Mouse (Mus musculus) regulatory T cell (primary cell): ENCODE results near the gene Coq4.
"Not testable (repeated sequence)": the region's sequence is repeated elsewhere in the genome, so short reads cannot be mapped to it uniquely, and the experiment has no call there.

ENCODE experiments used
- in situ Hi-C: fragments of 300-600 bp; cut with MboI, MseI; formaldehyde crosslinking; loops from one replicate; pipeline ENCODE4 v1.15.1; 2025; ENCODE audit warnings: high pct_unique_total_duplicates

The Coq4 gene

DNA sequence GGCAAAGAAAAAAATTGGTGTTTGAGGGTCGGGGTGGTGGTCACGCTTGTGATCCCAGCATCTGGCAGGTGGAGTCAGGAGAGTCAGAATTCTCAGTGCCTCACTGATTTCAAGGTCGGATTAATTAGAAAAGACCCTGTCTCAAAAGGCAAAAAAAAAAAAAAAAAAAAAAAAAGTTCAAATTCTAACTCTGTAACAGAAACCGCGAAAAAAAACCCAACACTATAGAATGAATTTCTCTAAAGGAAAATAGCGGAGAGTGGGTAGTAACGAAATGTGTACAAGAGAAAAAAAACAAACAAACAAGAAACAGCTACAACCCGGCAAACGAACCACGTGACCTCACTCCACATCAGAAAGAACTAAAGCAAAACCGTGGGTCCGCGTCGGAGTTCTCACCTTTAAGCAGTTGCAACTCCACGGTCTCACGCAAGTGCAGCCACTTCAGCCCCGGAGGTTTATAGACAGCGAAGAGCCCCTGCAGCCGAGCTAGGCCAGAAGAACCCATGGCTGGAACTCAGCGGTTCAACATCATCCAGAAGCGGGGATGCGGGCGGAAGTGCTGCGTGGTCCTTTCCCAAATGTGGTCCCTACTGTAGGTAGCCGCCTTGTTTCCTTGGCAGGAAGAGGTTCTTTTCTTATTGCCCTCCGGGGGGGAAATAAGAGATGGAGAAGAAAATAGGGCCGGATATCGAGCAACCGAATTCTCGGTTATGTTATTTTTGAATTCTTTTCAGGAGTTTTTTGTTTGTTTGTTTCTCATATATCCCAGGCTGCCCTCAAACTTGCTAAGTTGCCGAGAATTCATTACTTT, at the start of gene Coq4:
TSS of gene Coq4 (plus strand) at position 390 of the 814 bp plus-strand sequence.
- in situ Hi-C loops, result no loop called here

DNA sequence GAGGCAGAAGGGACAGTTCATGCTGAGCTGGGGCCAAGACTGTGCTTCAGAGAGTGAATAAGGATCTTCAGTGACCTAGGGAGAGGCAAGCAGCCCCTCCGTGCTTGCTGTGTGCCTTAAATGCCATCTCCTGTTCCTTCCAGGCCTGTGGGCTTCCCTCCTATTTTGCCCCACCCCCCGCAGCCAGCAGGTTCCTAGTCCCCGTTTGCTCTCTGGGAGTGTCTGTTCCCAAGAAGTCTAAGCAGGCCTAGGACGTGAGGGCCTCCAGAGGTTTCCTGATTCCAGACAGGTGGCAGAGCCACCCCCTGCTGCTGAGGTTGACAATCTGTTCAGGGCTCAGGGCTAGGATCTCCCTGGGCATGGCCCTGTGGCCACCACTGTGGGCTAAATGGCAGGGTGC, 48.5 kb upstream of the Coq4 start:
- in situ Hi-C loops, result no loop called here

DNA sequence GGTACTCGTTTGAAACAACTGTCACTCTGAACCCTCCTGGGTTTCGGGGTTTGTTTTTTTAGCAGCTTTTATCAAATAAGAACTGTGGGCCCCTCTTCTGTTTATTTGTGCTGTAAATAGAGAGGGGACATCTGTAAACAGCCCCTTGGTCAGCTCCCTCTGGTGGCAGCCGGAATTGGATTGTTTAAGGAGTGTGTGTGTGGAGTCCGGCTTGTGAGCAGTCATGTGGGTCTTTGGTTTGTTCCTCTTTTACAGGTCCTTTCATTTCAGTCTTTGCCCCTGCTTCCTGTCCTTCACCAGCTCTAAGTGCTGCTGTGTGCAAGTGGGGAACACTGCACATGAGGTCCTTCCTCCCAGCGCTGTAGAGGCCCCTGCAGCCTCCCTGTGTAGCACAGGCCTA, 47.9 kb upstream of the Coq4 start:
- in situ Hi-C loops, result no loop called here

DNA sequence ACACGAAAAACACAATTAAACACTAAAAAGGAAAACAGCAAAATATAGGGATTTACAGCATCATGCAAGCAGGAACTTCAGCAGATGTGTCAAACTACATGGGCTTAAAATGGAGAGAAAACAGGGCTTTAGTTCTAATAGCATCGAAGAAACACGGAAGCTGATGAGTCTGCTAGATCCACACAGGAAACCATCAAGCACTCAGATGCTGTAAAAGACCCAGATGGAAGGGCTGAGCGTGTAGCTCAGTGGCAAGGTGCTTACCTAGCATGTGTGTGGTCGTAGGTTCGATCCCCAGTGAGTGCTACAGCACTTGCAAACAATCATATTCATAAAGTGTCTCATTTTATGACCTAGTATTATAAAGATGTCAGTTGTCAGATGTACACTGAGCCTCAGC, 46.1 kb upstream of the Coq4 start:
- in situ Hi-C loops, result no loop called here

DNA sequence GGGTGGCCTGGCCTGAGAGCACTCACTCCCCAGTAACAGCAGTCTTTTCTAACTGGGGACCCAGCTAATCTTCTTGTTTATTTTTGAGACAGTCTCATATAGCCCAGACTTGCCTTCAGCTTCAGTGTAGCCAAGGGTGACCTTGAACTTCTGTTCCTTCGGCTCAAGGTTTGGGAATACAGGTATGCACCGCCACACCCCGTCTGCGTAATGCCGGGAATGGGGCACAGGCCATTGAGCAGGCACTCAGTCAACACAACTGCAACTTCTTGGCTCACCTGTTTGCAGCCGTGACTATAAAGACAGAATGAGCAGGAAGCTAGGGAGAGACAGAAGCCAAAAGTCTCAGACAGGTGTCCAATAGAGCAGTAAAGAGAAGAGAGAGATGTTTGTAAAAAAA, 43.0 kb upstream of the Coq4 start:
- in situ Hi-C loops, result no loop called here

DNA sequence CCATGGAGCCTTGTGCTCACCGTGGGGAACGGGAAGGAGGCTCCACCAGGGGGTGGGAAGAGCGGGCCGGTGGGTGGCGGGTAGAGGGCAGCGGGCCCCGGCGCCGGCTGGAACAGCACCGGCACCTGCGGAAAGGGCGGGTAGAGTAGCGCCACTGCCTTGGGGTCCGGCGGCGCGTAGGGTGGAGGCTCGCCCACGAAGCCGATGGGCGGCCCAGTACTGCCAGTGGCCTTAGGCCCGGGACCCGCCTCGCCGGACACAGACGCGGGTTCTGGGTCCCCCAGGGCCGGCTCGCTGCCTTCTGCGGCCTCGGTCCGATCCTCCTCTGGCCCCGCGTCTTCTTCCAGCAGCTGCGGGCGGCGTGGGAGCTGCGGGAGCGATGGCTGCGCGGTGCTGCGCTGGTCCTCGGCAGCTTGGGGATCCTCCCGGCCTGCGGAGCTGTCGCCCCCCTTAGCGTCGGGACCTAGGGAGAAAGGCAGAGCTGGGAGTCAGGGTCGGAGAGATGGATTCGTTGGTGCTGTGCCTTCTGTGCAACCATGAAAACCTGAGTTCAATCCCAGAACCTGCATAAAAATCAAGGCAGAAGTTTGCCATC, 40.0 kb upstream of the Coq4 start:
- in situ Hi-C loops, result no loop called here

DNA sequence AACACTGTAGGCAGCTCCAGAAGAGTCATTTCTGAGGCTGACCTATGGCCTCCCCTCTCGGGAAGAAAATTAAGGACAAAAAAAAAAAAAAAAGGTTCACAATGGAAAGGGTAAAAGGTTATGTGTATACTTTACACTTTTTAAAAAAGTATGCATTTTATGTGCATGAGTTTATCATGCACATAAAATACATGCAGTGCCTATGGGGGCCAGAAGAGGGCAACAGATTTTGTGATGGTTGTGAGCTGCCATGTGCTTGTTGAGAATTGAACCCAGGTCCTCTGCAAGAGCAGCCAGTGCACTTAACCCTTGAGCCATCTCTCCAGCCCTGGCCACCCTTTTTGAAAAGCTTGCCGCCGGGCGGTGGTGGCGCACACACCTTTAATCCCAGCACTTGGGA, 39.4 kb upstream of the Coq4 start:
- in situ Hi-C loops, result no loop called here

DNA sequence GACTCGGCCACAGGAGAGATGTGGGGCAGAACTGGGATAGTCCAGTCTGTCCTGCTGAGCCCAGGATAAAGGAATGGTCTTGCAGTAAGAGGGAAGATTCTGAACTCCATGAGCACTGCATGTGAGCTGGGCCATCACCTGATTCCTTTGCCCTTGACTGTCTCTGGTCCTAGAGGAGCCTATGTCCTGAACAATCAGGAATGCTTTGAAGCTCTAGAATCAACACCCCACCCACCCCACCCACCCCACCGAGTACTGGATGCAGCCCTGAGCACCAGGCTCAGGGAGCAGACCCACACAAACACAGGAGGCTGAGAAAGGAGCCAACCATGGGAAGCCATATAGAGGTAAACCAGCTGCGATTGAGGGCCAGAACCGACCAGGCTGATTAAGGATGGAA, 38.8 kb upstream of the Coq4 start:
- in situ Hi-C loops, result no loop called here

DNA sequence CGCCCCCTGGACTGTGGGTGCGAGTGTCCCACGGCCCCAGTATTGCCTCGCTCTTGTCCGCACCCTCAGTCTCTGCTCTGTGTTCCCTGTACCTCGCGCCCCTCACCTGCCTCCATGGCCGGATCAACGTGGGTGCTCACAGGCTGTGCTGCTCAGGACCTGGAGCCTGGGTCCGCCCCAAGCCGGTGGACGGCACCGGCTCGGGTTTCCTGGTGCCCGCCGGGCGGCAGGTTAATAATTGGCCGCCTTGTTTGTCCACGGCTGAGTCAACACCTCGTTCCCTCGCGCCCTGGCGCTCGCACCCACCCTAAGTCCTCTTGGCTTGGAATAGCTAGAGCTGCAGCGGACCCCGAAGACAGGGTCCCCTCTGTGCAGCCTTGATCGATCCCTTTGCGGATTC, 35.8 kb upstream of the Coq4 start, which contains the start of gene Gm13420:
TSS of gene Gm13420 (minus strand) at position 189 of the 400 bp plus-strand sequence.
- in situ Hi-C loops, result no loop called here

DNA sequence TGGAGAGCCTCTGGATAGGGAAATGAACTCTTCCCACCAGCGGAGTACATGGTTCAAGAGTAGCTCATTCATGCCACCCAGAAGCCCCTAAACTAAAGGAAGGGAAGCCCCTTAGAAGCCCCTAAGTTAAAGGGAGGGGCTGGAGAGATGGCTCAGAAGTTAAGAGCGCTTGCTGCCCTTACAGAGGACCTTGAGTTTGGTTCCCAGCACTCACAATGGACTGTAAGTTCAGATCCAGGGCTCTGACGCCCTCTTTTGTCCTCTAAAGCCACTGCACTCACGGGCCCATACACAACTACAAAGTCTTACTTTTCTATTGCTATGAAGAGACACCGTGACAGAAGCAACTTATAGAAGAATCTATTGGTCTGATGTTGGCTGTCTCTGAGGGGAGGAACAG, 34.9 kb upstream of the Coq4 start:
- in situ Hi-C loops, result no loop called here

DNA sequence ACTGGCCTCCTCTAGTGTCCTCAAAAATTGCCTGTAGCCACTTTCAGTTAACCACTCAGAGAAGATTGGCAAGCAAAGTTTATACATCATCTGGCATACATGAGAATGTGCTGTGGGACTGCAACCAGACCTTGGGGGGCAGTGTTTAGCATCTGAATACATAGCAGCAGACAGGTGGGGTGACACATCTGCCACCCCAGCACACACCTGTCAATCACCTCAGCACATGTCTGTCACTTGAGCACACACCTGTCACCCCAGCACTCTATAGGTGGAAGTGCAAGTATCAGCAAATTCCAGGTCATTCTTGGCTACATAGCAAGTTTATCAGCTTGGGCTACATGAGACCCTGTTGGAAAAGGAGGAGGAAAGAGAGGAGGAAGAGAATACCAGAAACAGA, 31.6 kb upstream of the Coq4 start:
- in situ Hi-C loops, result no loop called here

DNA sequence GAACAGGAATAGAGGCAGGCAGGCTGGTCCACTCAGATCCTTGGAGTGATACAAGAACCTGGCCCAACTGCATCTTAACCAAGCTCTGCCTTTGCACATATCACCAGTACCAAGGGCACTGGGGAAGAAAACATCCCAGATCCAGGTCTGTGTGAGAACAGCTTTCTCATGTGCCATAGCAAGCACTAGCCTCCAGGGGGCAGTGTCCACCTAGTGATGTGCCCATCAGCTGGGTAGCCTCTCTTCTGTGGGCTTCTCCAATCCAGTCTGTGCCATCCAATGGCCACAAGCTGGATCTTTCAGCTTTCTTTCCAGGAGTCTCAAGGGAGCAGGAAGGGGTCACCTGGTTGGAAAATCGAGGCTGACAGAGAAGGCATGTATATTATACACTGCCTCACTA, 22.5 kb upstream of the Coq4 start:
- in situ Hi-C loops, result loop anchor here (5.0 kb wide), 1 partner anchor 92 kb away; no protein-coding TSS in a partner anchor

DNA sequence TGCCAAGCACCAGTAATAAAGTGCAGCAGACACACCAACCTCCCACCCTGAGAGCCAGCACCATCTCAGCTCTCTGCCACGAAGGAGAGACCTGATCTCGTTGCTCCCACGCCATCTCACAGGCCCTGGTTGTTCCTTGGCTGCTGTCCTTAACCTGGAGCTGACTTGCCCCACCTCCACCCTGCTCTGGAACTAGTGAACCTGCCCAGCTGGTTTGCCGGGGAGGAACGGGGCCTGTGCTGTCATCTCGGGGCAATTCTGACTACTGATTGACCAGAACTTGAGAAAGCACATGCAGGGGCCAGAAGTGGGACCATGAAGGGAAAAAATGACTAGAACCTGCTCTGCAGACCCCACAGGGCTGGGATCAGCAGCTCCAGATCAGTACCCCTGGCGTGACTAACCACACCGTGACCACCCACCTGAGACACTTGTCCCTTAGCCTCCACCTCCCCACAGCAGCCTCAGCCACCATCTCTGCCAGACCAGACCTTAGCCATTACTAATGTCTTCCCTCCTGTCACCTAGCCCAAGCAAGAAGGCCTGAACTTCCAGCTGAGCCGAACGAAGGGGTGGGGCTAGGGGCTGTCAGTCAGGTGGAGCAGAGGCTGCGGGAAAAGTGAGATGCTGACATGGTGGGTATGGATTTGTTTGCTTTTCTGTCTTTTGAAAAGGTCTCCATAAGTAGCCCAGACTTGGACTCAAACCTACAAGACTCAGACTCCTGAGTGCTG, 19.1 kb upstream of the Coq4 start:
- in situ Hi-C loops, result loop anchor here (5.0 kb wide), 1 partner anchor 89 kb away; no protein-coding TSS in a partner anchor

DNA sequence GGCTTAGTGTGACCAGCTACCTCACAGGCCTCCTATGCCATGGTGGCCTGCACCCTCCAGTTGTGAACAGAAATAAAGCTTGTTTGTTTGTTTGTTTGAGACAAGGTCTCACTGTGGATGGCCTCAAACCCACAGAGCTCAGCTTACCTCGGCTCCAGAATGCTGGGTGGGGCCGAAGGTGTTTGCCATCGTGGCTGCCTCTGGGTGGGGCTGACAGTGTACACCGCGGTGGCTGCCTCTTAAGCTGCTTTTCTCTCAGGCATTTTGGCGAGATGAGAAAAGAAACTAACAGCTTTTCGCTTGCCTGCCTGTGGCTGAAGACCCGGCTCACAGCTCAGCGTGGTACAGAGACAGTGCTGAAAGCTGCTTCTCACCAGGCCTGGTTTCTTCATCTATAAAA, 18.4 kb upstream of the Coq4 start:
- in situ Hi-C loops, result loop anchor here (5.0 kb wide), 1 partner anchor 88 kb away; no protein-coding TSS in a partner anchor

DNA sequence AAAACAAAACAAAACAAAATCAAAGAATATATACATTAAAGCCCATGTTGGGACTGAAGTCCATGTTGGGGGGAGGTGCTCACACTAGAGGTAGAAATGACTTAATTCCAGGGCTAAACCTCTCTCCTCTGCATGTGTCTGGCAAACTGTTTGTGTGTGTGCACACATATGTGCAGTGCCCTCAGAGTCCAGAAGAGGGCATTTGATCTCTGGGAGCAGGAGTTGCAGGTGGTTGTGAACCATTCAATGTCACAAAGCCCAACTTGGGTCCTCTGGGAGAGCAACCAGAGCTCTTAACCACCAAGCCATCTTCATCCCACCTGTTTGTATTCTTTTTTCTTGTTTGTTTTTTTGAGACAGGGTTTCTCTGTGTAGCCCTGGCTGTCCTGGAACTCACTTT, 17.1 kb upstream of the Coq4 start:
- in situ Hi-C loops, result no loop called here

DNA sequence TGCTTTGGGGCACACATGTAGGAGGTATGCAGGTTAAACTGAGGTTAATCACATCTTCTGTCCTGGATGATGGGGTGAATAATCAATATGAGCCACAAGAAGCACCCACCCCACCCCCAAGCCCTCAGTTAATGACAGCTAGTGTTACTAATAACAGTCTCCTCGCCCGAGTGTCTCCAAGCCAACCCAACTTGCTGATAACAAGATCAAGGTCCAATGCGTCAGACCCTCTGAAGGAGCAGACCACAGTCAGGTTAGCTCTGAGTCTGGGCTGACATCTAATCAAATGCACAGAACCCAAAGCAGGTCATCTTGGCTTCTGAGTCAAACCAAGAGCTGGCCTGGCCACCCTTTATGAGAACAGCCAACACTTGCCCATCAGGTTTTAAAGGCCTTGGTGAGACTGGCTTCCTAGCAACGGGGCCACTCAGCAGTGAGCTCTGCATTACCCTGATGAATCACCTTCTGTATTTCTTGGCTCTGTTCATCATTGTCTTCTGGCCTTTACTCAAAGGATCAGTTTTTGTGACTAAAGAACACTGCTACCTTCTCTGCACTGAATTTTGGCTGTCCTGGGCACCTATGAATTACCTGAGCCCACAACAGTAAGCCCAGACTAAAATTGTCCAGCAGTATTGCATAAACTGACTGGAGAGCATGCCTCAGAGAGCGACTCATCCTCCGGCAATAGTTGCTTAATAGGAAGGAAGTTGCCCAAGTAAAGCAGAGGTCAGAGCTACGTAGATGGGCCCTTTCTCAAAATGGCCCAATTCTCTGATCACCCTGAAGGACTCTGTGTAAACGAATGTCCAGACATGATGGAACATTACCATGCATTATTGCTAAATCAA, 15.5 kb upstream of the Coq4 start:
- in situ Hi-C loops, result no loop called here

DNA sequence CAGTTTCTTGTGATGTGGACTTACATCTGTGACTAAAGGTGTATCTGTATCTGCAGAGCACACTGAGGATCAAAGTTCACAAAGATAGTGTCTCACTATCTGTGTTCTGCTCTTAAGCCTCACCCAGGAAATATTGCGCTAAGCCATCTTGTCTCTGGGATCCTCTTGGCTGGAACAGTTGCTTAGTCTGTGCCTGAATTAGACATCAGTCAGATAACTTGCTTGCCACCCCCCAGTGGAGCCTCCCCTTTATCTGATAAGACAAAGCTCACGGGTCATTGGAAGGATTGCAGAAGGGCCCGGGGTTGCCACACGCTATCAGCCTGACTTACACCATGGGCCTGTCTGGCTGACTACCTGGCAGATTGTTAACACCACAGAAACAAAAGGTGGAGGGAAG, 14.0 kb upstream of the Coq4 start:
- in situ Hi-C loops, result no loop called here

DNA sequence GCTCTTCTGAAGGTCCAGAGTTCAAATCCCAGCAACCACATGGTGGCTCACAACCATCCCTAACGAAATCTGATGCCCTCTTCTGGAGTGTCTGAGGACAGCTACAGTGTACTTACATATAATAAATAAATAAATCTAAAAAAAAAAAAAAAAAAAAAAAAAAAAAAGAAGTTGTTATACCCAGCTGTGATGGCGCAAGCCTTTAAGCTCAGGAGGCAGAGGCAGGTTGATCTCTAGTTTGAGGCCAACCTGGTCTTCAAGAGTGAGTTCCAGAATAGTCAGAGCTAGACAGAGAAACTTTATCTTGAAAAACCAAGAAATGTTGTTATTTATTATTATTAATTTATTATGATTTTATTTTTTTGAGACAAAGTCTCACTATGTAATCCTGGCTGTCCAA, 6.0 kb upstream of the Coq4 start:
- in situ Hi-C loops, result not testable (repeated sequence)

DNA sequence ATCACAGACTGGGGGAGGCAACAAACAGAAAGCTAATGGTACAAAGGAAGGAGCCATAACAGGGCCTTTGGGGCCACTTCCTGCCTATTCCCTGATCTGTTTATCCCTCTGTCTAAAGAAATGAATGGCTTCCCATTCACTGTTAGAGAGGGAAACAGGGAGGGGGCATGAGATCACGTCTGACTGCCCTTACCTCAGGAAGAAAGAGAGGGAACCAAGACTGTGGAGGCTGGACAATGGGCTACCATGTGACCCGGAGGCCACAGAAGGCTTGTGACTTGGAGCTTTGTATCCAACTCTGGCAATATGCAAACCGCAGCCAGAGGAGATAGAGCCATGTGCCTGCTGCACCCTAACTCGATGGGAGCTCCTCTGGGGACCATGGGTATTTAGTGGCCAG, 3.0 kb upstream of the Coq4 start:
- in situ Hi-C loops, result no loop called here

DNA sequence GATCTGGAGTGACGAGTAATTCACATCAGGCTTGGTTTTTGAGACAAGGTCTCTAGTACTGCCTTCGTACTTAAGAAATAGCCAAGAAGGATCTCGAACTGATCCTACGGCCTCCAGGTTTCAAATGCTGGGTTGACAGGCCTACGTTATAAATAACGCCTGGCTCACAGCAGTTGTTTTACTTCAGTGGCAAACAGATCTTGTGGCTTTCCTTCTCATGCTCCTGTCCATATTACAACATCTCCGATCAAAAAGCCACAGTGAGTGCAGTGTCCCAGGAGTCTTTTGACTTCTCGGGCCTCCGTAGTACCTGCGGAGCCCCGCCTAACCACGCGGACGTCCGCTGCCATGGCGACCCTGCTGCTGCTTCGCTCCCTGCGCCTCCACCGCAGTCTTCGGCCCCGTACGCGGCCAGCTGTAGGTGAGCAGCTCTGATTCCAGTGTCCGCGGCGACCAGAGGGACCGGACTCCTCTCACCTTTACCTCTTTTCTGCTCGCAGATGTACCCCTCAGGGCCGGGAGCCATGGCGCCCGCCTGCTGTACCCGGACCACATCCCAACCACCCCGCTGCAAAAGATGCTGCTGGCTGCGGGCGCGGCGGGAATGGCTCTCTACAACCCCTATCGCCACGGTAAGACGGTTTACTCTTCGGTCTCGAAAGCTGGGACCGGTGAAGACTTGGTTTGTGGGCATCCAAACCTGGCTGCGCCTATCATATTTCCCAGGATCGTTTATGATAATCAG, 816 bp downstream of the Coq4 start, which contains the start of gene Trub2:
TSS of gene Trub2 (minus strand) at position 566 of the 745 bp plus-strand sequence.
- in situ Hi-C loops, result no loop called here
